Mouse (Mus musculus) cerebellum, adult 2 months (tissue): Measurements from ENCODE around the gene 2810408A11Rik. TPM values are rescaled to one million over a fixed set of nuclear protein-coding genes. Genes with fewer than 3 reads are reported as not detected.
A peak's percentile ranks its signal among the peaks of the same experiment; 100 is the strongest.

Source experiments
- DNase-seq, 2 experiments: peaks; one replicate each; pipeline ENCODE4 v3.0.0; 2021
- H3K27ac ChIP-seq: fragments of 200-500 bp; 2 replicates; pipeline ENCODE4 v1.5.1; 2012; ENCODE audit warnings: low read length, control low read depth, inconsistent platforms; ENCODE audit not compliant: insufficient read depth
- H3K27me3 ChIP-seq: fragments of 200-500 bp; 2 replicates; pipeline ENCODE4 v1.6.1; 2012; ENCODE audit warnings: inconsistent platforms, mild to moderate bottlenecking, low read length, moderate library complexity; ENCODE audit not compliant: control insufficient read depth, insufficient read depth
- H3K4me1 ChIP-seq: fragments of 200-500 bp; 2 replicates; pipeline ENCODE4 v1.6.1; 2011; ENCODE audit warnings: low read length; ENCODE audit not compliant: control insufficient read depth, insufficient read depth
- H3K4me3 ChIP-seq: fragments of 200-500 bp; replicated peaks from 2 replicates; pipeline ENCODE3; 2011; ENCODE audit warnings: mild to moderate bottlenecking, low read depth, low read length, control low read depth; ENCODE audit not compliant: insufficient read depth
- CTCF ChIP-seq: fragments of 200-500 bp; IDR thresholded peaks from 2 replicates; pipeline ENCODE4 v1.5.1; 2011; ENCODE audit warnings: low read depth, mild to moderate bottlenecking, control low read depth, low read length, moderate library complexity, borderline replicate concordance; ENCODE audit not compliant: insufficient read depth
- POLR2A ChIP-seq: fragments of 200-500 bp; IDR thresholded peaks from 2 replicates; pipeline ENCODE4 v1.6.1; 2011; ENCODE audit warnings: low read length, control low read depth, borderline replicate concordance; ENCODE audit not compliant: insufficient read depth
- WGBS: fragments of 180-500 bp; shearing (Covaris S2); methylation state at CpG from one replicate; pipeline ENCODE4 v1.1.7; 2018; 5-methylcytosine and 5-hydroxymethylcytosine counted together
- polyA plus RNA-seq: library from polyadenylated mRNA; depleted of rRNA; stranded (reverse); fragments of >200 nt; gene quantifications from 2 replicates; pipeline ENCODE4 v1.2.3, GENCODE M21; 2012

Gene 2810408A11Rik
- polyA plus RNA-seq, 1 experiment, result 0.36 TPM

DNA sequence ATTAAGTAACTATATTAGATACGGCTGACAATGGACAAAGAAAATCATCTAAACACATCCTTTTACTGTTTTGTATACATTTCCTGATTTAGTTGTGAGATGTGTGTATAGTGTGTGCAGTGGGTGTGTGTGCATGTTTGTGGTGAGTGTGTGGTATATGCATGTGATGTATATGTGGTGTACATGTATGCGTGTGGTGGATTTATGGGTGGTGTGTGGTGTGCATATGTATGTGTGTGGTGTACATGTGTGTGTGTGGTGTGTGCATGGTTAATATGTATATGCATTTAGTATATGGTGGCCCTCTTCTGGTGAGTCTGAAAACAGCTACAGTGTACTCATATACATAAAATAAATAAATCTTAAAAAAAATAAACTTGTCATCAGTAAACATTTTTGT lies 26.7 kb upstream of the 2810408A11Rik start:
- H3K27ac ChIP-seq, result no peak overlapping the region
- H3K4me3 ChIP-seq, result no peak overlapping the region
- H3K27me3 ChIP-seq, result no peaks in the 10 kb centered on the region
- no peak for DNase-seq
- TF ChIP-seq POLR2A, result no peak
- TF ChIP-seq CTCF, result no peak
- no peaks in the 10 kb centered on the region for H3K4me1 ChIP-seq
- 94% methylated on average over 2 of the region's 2 CpGs for WGBS

DNA sequence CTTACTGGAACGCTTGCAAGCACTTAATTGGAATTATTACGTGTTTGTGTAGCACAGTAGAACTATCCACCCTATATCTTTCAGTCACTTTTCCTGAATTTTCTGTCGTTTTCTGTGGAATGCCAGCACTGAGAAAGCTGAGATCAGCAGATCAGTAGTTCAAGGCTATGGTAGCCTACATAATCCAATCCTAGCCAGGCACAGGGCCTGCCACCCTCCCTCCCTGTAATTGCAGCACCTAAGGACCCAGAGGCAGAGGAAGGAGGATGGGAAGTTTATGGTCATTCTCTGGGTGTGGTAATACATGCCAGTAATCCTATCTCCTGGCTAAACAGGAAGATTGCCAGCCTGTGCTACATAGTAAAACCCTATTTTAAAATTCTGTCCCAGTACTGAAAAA lies 22.0 kb upstream of the 2810408A11Rik start:
- no peak for TF ChIP-seq CTCF
- TF ChIP-seq POLR2A, result no peak
- H3K27me3 ChIP-seq, result no peaks in the 10 kb centered on the region
- DNase-seq, result no peak
- H3K4me3 ChIP-seq, result no peak overlapping the region
- 65% methylated on average over 3 of the region's 3 CpGs for WGBS
- H3K4me1 ChIP-seq, result no peaks in the 10 kb centered on the region
- no peak overlapping the region for H3K27ac ChIP-seq

DNA sequence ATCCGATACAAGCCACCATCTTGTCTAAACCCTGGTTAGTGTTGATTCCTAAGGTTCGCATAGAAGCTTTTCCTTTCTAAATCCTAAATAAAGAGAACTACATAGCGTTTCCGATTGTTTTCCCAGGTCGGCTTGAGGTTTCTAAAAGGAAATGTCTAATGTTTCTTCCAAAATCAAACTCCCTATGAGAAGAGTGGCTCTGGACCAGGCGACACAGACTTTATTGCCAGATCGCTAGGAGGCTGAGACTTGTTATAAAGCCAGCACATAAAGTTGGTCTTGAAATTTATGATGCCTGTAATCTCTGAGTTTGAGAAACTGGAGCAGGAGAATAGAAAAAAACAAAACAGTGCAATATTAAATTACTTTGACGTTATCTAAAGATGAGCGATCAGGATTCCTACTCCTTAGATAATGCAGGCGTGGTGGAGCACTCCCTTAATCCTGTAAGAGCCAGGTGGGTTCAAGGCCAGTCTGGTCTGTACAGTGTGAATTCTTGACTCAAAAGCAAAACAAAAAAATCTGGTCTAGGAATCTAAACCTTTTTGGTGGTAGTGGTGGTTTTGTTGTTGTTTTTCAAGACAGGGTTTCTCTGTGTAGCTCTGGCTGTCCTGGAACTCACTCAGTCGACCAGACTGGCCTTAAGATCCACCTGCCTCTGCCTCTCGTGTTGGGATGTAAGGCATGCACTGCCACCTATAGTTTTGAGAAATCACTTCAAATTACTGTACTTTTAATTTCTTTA lies 21.4 kb upstream of the 2810408A11Rik start:
- no peak for DNase-seq
- no peaks in the 10 kb centered on the region for H3K4me1 ChIP-seq
- 3% methylated on average over 12 of the region's 12 CpGs for WGBS
- H3K27me3 ChIP-seq, result no peaks in the 10 kb centered on the region
- H3K27ac ChIP-seq, result peak overlapping the region; percentile 31; the same call in 1 of the 2 replicates
- peak overlapping the region; percentile 82 for H3K4me3 ChIP-seq
- TF ChIP-seq CTCF (no peak), POLR2A (no peak)

DNA sequence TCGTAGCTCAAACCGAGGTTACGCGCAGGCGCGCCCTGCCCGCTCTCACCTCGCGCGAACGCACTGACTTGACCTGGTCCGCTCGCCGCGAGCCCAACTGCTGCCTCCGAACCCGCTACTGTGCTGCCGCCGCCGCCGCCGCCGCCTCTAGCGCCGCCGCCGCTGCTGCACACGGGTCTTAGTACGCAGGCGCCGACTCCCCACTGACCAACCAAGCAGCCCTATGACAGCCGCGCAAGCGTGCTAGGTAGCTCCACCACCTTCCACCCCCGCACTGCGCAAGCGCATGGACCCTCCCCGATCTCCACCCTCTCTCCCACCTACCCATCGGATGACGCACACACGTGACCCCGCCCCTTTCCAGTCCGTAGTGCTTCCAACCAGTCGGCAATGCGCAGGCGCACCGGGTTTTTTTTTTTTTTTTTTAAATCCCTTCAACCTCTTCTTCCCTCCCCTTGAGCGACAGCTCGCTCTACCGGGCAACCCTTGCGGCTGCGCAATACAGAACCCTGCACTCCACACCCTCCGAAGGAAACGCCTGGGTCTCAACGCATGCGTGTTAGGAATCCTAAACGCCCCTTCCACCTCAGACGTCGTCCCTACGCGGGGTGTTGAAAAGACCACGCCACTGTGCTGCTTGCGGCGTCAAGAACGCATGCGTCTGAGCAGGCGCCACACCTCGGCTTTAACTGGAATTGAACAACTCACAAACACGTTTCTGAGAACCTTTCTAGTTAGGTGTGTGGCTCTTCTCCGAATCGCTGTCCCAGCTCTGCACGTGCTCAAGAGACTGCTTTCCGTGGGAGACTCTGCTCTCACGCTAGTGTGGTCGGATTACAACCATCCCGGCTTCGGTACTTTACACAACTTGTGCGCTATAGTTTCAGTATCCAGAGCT lies 20.6 kb upstream of the 2810408A11Rik start, which contains the start of gene Eif5a:
TSS of gene Eif5a (minus strand) at position 845 of the 898 bp plus-strand sequence.
- H3K4me3 ChIP-seq, result peak within 1 kb of the TSS; percentile 82
- H3K4me1 ChIP-seq, result no peaks in the 10 kb centered on the region
- WGBS, result under 1% methylated on average over 75 of the region's 78 CpGs
- peak within 1 kb of the TSS; percentile 93 for H3K27ac ChIP-seq
- peak; percentile 100 for DNase-seq
- TF ChIP-seq POLR2A (peak; percentile 75), CTCF (peak; percentile 71; the same call in 1 of the 2 replicates)
- no peaks in the 10 kb centered on the region for H3K27me3 ChIP-seq

DNA sequence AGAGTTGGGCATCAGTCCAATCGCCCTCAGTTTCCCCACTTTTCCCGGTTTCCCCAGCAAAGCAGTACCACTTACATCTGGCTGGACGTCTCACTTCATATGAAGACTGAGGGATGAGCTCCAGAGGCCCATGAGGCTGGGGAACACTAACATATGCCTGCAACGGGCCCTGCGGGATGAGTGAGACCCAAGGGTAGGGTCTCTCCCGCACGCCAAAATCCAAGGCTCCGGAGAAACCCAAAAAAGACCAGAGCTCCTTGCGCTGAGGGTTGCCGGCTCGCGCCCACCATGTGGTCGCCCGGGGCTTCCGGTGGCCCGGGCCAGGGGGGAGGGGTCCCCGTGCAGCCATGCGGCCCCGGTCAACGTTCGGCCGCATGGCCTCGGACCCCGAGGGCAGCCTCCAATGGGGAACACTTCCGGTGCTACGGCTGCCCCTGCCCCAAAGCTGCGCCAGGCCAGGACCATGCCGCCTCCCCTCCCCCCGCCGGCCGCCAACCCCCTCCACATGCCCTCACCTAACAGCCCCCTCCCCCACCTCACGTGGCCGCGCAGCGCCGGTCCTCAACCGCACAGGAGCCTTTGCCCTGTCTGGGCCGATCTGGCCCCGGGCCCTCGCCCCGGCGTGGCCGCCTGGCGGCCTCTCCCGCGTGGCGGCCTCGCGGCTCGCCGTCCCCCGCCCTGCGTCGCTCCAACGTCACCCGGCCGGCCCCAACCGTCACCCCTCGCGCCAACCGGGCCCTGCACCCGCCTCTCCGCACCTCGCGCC lies 19.7 kb upstream of the 2810408A11Rik start:
- 1% methylated on average over 65 of the region's 65 CpGs for WGBS
- no peaks in the 10 kb centered on the region for H3K27me3 ChIP-seq
- no peak for TF ChIP-seq CTCF
- no peak for TF ChIP-seq POLR2A
- peak; percentile 47 to 48 for DNase-seq
- no peaks in the 10 kb centered on the region for H3K4me1 ChIP-seq
- H3K27ac ChIP-seq, result peak overlapping the region; percentile 93
- peak overlapping the region; percentile 80 for H3K4me3 ChIP-seq

- Histone ChIP-seq H3K4me1 (0 out of 2 replicates have a peak, but pooled peaks cover 2% of the 10 kb centered on the region), H3K27ac (no peak overlapping the region), H3K27me3 (no peaks in the 10 kb centered on the region), H3K4me3 (peak overlapping the region; percentile 80)
- WGBS, result under 1% methylated on average over 17 of the region's 17 CpGs
- DNase-seq, result peak; percentile 42 to 59
- no peak for TF ChIP-seq POLR2A
- TF ChIP-seq CTCF, result no peak
These were observed 19.0 kb upstream of the 2810408A11Rik start for GRCm38 (mm10) chr11:69919661-69920265.

DNA sequence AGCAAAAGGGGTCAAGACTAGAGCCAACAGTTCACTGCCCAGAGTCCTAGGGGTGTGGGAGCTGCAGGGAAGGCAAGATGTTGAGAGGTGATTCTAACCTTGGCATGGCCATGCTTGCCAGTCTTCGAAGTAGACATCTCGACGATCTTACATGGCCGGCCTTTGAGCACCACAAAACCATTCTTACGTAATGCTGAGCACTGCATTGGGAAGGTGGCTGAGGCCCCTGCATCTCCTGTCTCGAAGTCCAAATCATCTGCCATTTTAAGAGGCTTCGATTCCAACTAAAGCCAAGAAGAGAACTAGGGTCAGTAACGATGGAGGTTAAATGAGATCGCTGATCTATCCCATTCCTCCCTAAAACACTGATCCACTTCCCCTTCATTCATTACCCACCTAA lies 18.3 kb upstream of the 2810408A11Rik start:
- Histone ChIP-seq H3K27ac (no peak overlapping the region), H3K4me3 (no peak overlapping the region)
- TF ChIP-seq POLR2A, result no peak
- no peak for TF ChIP-seq CTCF

More for the DNA sequence above, 18.3 kb upstream of the 2810408A11Rik start:
- Histone ChIP-seq H3K4me1 (0 out of 2 replicates have a peak, but pooled peaks cover 2% of the 10 kb centered on the region), H3K27me3 (no peaks in the 10 kb centered on the region)
- 61% methylated on average over 9 of the region's 9 CpGs for WGBS
- DNase-seq, result peak in 1 of 2 experiments; percentile 15
